Mouse (Mus musculus): ENCODE measurements around the gene Syt3. TPM values are rescaled to one million over a fixed set of nuclear protein-coding genes. Genes with fewer than 3 reads are reported as not detected.

Syt3 gene
- polyA plus RNA-seq, 1 experiment from 2014 or later, result 37.2 TPM

DNA sequence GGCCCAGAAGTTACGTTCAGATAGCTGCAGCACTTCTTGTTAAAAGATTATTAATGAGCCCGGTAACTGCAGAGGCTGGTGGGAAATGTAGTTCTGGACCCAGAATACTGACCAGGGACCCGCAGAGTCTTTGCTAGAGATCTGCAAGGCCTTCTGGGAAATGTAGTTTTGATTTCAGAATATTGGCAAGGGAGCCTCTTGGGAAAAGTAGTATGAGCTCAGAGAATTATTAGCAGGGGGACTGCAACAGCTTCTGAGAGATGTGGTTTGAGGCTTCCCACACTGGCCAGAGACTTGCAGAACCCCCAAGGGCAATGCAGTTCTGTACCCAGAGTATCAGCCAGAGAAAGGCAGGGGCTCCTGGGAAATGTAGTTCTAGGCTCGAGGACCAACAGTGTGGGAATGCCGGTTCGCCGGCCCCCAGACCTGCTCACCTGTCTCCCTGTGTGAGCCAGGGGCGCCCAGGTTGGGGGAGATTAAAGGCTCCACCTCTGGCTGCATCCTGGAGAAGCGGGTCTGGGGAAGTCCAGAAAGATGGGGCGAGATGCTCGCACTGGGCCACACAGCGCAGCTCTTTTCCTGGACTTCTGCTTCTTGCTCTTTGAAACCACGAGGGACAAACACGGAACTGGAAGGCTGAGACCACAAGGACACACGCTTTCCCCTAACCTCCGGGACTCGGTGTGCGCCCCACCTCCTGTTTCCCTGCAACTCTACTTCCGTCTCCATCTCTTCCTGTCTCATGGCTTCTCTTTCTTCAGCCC is 9.8 kb upstream of the Syt3 start:
- H3K36me3 ChIP-seq (ENCODE audit: control insufficient read depth, insufficient read depth), result no peaks in the 10 kb centered on the region
- peak overlapping the region; percentile 84 for H3K4me2 ChIP-seq (ENCODE audit: low read length)
- peak overlapping the region; percentile 75 for H3K9ac ChIP-seq (replicated peaks; ENCODE audit: low read depth, low read length)
- 0% methylated on average over 19 of the region's 19 CpGs for WGBS
- no peaks in the 10 kb centered on the region for H3K27me3 ChIP-seq (replicated peaks; ENCODE audit: control insufficient read depth, insufficient read depth, low read length)
- peak; percentile 95 for ATAC-seq
- peak overlapping the region; percentile 73 for H3K27ac ChIP-seq (ENCODE audit: low read length)
- H3K9me3 ChIP-seq (ENCODE audit: control insufficient read depth, low read length), result no peaks in the 10 kb centered on the region
- peaks cover 14% of the 10 kb centered on the region for H3K4me1 ChIP-seq (replicated peaks; ENCODE audit: control insufficient read depth, insufficient read depth, low read length)
- peak overlapping the region; percentile 67 for H3K4me3 ChIP-seq (replicated peaks; ENCODE audit: low read length)

DNA sequence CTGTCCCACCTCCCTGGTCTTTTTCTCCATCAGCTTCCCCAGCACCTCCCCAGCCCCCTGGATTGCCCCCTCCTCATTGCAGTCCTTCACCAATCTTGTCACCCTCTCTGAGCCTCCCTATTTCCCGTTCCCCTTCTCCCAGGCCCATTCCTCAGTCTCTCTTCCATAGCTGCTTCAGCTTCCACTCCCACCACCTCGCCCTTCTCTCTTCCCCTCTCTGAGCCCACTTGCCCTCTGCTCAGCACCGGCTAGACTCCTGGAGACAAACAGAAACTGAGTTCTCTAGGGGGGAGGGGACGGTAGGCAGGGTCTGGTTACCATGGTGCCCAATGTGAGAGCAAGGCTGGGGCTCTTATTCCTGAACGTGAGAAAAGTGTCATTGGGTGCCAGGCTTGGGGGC is 9.1 kb upstream of the Syt3 start:
- H3K36me3 ChIP-seq (ENCODE audit: control insufficient read depth, insufficient read depth), result no peaks in the 10 kb centered on the region
- peak overlapping the region; percentile 73 for H3K27ac ChIP-seq (ENCODE audit: low read length)
- peak overlapping the region; percentile 75 for H3K9ac ChIP-seq (replicated peaks; ENCODE audit: low read depth, low read length)
- H3K4me2 ChIP-seq (ENCODE audit: low read length), result peak overlapping the region; percentile 84
- WGBS, result 0% methylated on average over 5 of the region's 5 CpGs
- peaks cover 14% of the 10 kb centered on the region for H3K4me1 ChIP-seq (replicated peaks; ENCODE audit: control insufficient read depth, insufficient read depth, low read length)
- peak; percentile 17; the same call in 1 of the 2 replicates for ATAC-seq
- no peaks in the 10 kb centered on the region for H3K27me3 ChIP-seq (replicated peaks; ENCODE audit: control insufficient read depth, insufficient read depth, low read length)
- peak overlapping the region; percentile 67 for H3K4me3 ChIP-seq (replicated peaks; ENCODE audit: low read length)
- H3K9me3 ChIP-seq (ENCODE audit: control insufficient read depth, low read length), result no peaks in the 10 kb centered on the region

DNA sequence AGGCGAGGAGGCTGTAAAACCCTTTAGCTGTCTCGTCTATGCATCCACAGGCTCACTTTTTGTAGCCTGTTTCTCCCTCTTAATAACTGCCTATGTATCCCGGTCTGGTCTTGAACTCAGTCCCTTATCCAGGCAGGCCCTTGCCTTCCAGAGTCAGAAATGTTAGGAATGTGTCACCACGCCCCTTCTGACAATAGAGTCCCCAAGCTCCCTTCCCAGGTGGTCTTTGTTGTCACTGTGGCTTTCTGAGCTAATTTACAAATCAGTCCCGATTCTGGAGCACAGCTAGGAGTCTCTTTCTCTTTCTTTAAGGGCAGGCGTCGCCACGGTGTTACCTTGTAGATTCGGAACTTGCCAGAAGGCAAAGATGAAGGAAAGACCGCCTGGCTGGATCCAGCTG is 8.7 kb upstream of the Syt3 start:
- peak overlapping the region; percentile 73; the same call in 1 of the 2 replicates for H3K27ac ChIP-seq (ENCODE audit: low read length)
- 2% methylated on average over 10 of the region's 10 CpGs for WGBS
- H3K27me3 ChIP-seq (replicated peaks; ENCODE audit: control insufficient read depth, insufficient read depth, low read length), result no peaks in the 10 kb centered on the region
- no peak for ATAC-seq
- peak overlapping the region; percentile 84 for H3K4me2 ChIP-seq (ENCODE audit: low read length)
- no peaks in the 10 kb centered on the region for H3K36me3 ChIP-seq (ENCODE audit: control insufficient read depth, insufficient read depth)
- H3K4me3 ChIP-seq (replicated peaks; ENCODE audit: low read length), result peak overlapping the region; percentile 67
- peak overlapping the region; percentile 75 for H3K9ac ChIP-seq (replicated peaks; ENCODE audit: low read depth, low read length)
- peaks cover 14% of the 10 kb centered on the region for H3K4me1 ChIP-seq (replicated peaks; ENCODE audit: control insufficient read depth, insufficient read depth, low read length)
- H3K9me3 ChIP-seq (ENCODE audit: control insufficient read depth, low read length), result no peaks in the 10 kb centered on the region

DNA sequence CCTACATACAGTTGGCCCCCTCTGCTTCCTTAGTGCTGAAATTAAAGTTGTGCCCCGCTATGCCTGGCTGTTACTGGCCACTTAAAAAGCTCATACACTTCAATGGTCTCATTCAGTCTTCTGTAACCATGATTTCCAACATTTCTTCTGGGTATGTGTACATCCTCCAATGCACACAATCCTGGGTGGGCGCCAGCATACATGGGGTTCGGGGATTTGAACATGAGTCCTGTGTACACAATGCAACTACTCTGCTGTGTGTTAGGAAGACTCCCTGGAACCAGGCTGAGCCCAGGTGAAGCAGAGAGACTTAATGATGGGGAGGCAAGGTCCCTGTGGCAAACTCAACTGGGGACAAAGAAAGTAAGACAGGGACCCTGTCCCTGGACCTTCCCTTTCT is 8.1 kb upstream of the Syt3 start:
- Histone ChIP-seq H3K4me2 (ENCODE audit: low read length) (no peak overlapping the region), H3K27me3 (replicated peaks; ENCODE audit: control insufficient read depth, insufficient read depth, low read length) (no peaks in the 10 kb centered on the region), H3K9me3 (ENCODE audit: control insufficient read depth, low read length) (no peaks in the 10 kb centered on the region), H3K36me3 (ENCODE audit: control insufficient read depth, insufficient read depth) (no peaks in the 10 kb centered on the region), H3K4me1 (replicated peaks; ENCODE audit: control insufficient read depth, insufficient read depth, low read length) (peaks cover 14% of the 10 kb centered on the region), H3K9ac (replicated peaks; ENCODE audit: low read depth, low read length) (no peak overlapping the region), H3K4me3 (replicated peaks; ENCODE audit: low read length) (no peak overlapping the region), H3K27ac (ENCODE audit: low read length) (no peak overlapping the region)
- ATAC-seq, result no peak
- 52% methylated on average over 3 of the region's 3 CpGs for WGBS

DNA sequence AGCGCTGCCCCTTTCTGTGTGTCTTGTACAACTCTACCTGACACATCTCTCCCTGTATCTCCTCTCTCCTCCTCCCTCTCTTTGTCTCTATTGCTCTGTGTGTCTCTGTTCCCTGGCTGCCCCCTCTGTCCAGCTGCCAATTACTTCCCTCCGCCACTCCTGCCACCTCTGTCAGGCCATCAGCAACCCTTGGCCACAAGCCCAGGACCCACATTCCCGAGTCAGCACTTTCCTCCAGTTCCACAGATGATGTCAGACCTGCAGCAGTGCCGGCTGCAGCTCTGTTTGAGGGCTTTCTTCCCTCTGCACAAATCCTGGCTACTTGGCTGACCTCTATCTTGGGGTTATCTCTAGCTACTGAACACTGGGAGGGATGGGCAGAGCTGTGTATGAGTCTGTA is 5.6 kb upstream of the Syt3 start:
- Histone ChIP-seq H3K4me2 (ENCODE audit: low read length) (no peak overlapping the region), H3K4me3 (replicated peaks; ENCODE audit: low read length) (no peak overlapping the region), H3K4me1 (replicated peaks; ENCODE audit: control insufficient read depth, insufficient read depth, low read length) (peaks cover 29% of the 10 kb centered on the region), H3K27ac (ENCODE audit: low read length) (no peak overlapping the region), H3K36me3 (ENCODE audit: control insufficient read depth, insufficient read depth) (no peaks in the 10 kb centered on the region), H3K9ac (replicated peaks; ENCODE audit: low read depth, low read length) (no peak overlapping the region), H3K9me3 (ENCODE audit: control insufficient read depth, low read length) (no peaks in the 10 kb centered on the region), H3K27me3 (replicated peaks; ENCODE audit: control insufficient read depth, insufficient read depth, low read length) (no peaks in the 10 kb centered on the region)
- WGBS, result 34% methylated on average over 4 of the region's 4 CpGs
- ATAC-seq, result no peak

DNA sequence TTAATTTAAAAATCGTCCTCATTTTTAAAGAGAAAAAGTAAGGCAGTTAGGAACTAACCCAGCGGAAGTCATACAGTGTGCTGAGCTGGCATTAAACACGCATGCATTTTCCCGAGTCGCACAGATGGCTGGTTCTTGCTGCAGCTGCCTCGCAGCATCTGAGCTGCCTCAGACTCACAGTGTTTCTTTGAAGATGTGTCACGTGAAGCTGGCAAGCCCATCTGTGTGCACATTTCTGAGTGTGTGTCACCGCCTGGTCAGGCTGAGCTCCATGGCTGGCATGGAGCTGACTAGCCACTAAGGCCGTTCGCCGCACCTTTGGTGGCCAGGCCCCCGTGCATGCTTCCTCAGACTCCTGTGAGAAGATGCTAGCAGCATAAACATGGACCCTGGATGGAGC is 1.4 kb upstream of the Syt3 start:
- Histone ChIP-seq H3K4me2 (ENCODE audit: low read length) (peak overlapping the region; percentile 24), H3K36me3 (ENCODE audit: control insufficient read depth, insufficient read depth) (no peaks in the 10 kb centered on the region), H3K9me3 (ENCODE audit: control insufficient read depth, low read length) (no peaks in the 10 kb centered on the region), H3K27me3 (replicated peaks; ENCODE audit: control insufficient read depth, insufficient read depth, low read length) (no peaks in the 10 kb centered on the region), H3K9ac (replicated peaks; ENCODE audit: low read depth, low read length) (no peak overlapping the region), H3K27ac (ENCODE audit: low read length) (peak overlapping the region; percentile 98), H3K4me3 (replicated peaks; ENCODE audit: low read length) (no peak overlapping the region), H3K4me1 (replicated peaks; ENCODE audit: control insufficient read depth, insufficient read depth, low read length) (peaks cover 34% of the 10 kb centered on the region)
- ATAC-seq, result peak; percentile 82
- 44% methylated on average over 12 of the region's 12 CpGs for WGBS

DNA sequence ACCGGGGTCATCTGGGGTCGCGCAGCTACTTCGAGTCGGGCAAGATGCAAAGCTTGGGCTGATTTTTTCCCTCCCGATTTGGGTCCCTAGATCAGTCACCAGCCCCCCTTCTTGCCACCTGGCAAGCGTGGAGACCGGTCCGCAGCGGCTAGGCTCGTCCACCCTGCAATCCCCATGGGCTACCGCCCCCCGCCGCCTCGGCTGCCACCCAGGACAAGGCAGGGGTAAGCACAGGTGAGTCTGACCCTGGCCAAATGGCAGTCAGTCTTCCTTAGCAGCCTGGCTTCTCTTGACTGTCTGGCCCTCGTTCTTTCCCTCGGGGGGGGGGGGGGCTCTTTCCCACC is 786 bp downstream of the Syt3 start:
- peak; percentile 32 for ATAC-seq
- H3K9me3 ChIP-seq (ENCODE audit: control insufficient read depth, low read length), result no peaks in the 10 kb centered on the region
- no peak overlapping the region for H3K27ac ChIP-seq (ENCODE audit: low read length)
- no peaks in the 10 kb centered on the region for H3K36me3 ChIP-seq (ENCODE audit: control insufficient read depth, insufficient read depth)
- H3K4me3 ChIP-seq (replicated peaks; ENCODE audit: low read length), result peak overlapping the region; percentile 68
- peaks cover 34% of the 10 kb centered on the region for H3K4me1 ChIP-seq (replicated peaks; ENCODE audit: control insufficient read depth, insufficient read depth, low read length)
- H3K27me3 ChIP-seq (replicated peaks; ENCODE audit: control insufficient read depth, insufficient read depth, low read length), result no peaks in the 10 kb centered on the region
- WGBS, result under 1% methylated on average over 17 of the region's 17 CpGs
- peak overlapping the region; percentile 95 for H3K4me2 ChIP-seq (ENCODE audit: low read length)
- peak overlapping the region; percentile 79 for H3K9ac ChIP-seq (replicated peaks; ENCODE audit: low read depth, low read length)

DNA sequence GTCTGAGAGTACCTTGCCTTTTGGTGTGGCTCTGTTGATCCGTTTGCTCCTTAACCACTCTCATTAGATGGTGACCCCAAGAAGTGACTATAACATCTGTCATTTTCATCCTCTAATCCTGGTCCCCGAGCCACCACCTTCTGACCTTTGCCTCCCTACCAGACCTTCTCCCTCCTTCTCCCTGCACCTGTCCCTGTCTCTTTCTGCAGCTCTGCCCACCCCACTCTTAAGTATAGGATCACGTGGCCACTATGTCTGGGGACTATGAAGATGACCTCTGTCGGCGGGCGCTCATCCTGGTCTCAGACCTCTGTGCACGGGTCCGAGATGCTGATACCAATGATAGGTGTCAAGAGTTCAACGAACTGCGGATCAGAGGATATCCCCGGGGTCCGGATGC is 1.8 kb downstream of the Syt3 start, which contains the start of gene 1700008O03Rik:
Gene 1700008O03Rik, minus strand, starts transcription at position 101 of the 400 bp plus-strand sequence.
- H3K9ac ChIP-seq (replicated peaks; ENCODE audit: low read depth, low read length), result peak within 1 kb of the TSS; percentile 79
- H3K27me3 ChIP-seq (replicated peaks; ENCODE audit: control insufficient read depth, insufficient read depth, low read length), result no peaks in the 10 kb centered on the region
- H3K4me1 ChIP-seq (replicated peaks; ENCODE audit: control insufficient read depth, insufficient read depth, low read length), result peaks cover 34% of the 10 kb centered on the region
- H3K36me3 ChIP-seq (ENCODE audit: control insufficient read depth, insufficient read depth), result no peaks in the 10 kb centered on the region
- H3K4me3 ChIP-seq (replicated peaks; ENCODE audit: low read length), result peak within 1 kb of the TSS; percentile 68
- H3K9me3 ChIP-seq (ENCODE audit: control insufficient read depth, low read length), result no peaks in the 10 kb centered on the region
- no peak within 1 kb of the TSS for H3K27ac ChIP-seq (ENCODE audit: low read length)
- WGBS, result 83% methylated on average over 12 of the region's 12 CpGs
- H3K4me2 ChIP-seq (ENCODE audit: low read length), result peak within 1 kb of the TSS; percentile 95
- ATAC-seq, result no peak

DNA sequence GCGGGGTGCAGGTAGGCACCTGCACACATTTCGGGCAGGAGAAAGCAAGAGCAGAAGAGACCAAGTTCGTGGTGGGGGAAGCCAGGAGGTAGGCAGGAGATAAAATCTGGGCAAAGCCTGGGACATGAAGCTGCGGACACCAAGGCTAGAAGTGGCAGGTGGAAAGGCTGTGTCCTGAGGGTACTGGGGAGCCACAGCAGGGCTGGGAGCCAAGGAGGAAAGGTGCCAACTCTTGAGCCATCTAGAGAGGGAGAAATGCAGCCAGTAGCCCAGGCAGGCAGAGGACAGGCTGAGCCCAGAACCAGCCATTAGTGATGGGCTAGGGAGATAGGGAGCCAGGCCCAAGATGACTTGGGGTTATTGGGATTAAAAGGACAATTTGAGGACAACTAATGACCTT is 7.9 kb downstream of the Syt3 start:
- no peak overlapping the region for H3K4me2 ChIP-seq (ENCODE audit: low read length)
- ATAC-seq, result no peak
- H3K27me3 ChIP-seq (replicated peaks; ENCODE audit: control insufficient read depth, insufficient read depth, low read length), result no peaks in the 10 kb centered on the region
- H3K4me1 ChIP-seq (replicated peaks; ENCODE audit: control insufficient read depth, insufficient read depth, low read length), result no peaks in the 10 kb centered on the region
- H3K9ac ChIP-seq (replicated peaks; ENCODE audit: low read depth, low read length), result no peak overlapping the region
- H3K9me3 ChIP-seq (ENCODE audit: control insufficient read depth, low read length), result no peaks in the 10 kb centered on the region
- no peaks in the 10 kb centered on the region; the same call in 1 of the 2 replicates for H3K36me3 ChIP-seq (ENCODE audit: control insufficient read depth, insufficient read depth)
- H3K4me3 ChIP-seq (replicated peaks; ENCODE audit: low read length), result no peak overlapping the region
- no peak overlapping the region for H3K27ac ChIP-seq (ENCODE audit: low read length)
- 91% methylated on average over 4 of the region's 4 CpGs for WGBS
